Mouse (Mus musculus) ES-Bruce4 (cell line): ENCODE measurements around the gene Ext2. TPM values are rescaled to one million over a fixed set of nuclear protein-coding genes. Genes with fewer than 3 reads are reported as not detected.

Experiments
- H3K27ac ChIP-seq: 2 replicates; pipeline ENCODE4 v1.5.1; 2012; ENCODE audit warnings: low read length, inconsistent platforms; ENCODE audit not compliant: insufficient read depth
- H3K27me3 ChIP-seq: 2 replicates; pipeline ENCODE4 v1.6.1; 2012; ENCODE audit warnings: mild to moderate bottlenecking, low read length, inconsistent platforms; ENCODE audit not compliant: control insufficient read depth, poor library complexity, insufficient read depth, severe bottlenecking
- H3K36me3 ChIP-seq: 2 replicates; pipeline ENCODE4 v1.6.1; 2012; ENCODE audit warnings: inconsistent platforms, mild to moderate bottlenecking, low read length, moderate library complexity; ENCODE audit not compliant: control insufficient read depth, poor library complexity, insufficient read depth, severe bottlenecking
- H3K4me1 ChIP-seq: one replicate; pipeline ENCODE4 v1.8.1; 2011; ENCODE audit warnings: low read length; ENCODE audit not compliant: control insufficient read depth, insufficient read depth
- H3K4me3 ChIP-seq: 2 replicates; pipeline ENCODE4 v1.5.1; 2011; ENCODE audit warnings: low read depth, mild to moderate bottlenecking, low read length
- H3K9ac ChIP-seq: 2 replicates; pipeline ENCODE4 v1.6.1; 2012; ENCODE audit warnings: low read depth, mild to moderate bottlenecking, inconsistent platforms; ENCODE audit not compliant: poor library complexity, severe bottlenecking
- H3K9me3 ChIP-seq: replicated peaks from 2 replicates; pipeline ENCODE4 v1.6.1; 2012; ENCODE audit warnings: mild to moderate bottlenecking, low read length, inconsistent platforms; ENCODE audit not compliant: control insufficient read depth, poor library complexity, insufficient read depth, severe bottlenecking
- CTCF ChIP-seq: IDR thresholded peaks from one replicate; pipeline ENCODE4 v1.8.1; 2011; ENCODE audit warnings: low read depth, low read length
- EP300 ChIP-seq: IDR thresholded peaks from 2 replicates; pipeline ENCODE4 v1.6.1; 2011; ENCODE audit warnings: low read depth, low read length; ENCODE audit not compliant: insufficient read depth
- POLR2A ChIP-seq: IDR thresholded peaks from one replicate; pipeline ENCODE4 v1.8.1; 2011; ENCODE audit warnings: low read length; ENCODE audit not compliant: insufficient read depth
- polyA plus RNA-seq: library from polyadenylated mRNA; stranded (reverse); fragments of >200 nt; gene quantifications from 2 replicates; pipeline ENCODE4 v1.2.4, GENCODE M21; 2011; ENCODE audit warnings: low read depth; ENCODE audit not compliant: missing spikeins, insufficient read depth, insufficient read length

The Ext2 gene
- polyA plus RNA-seq, 1 experiment: 32.8 TPM

DNA sequence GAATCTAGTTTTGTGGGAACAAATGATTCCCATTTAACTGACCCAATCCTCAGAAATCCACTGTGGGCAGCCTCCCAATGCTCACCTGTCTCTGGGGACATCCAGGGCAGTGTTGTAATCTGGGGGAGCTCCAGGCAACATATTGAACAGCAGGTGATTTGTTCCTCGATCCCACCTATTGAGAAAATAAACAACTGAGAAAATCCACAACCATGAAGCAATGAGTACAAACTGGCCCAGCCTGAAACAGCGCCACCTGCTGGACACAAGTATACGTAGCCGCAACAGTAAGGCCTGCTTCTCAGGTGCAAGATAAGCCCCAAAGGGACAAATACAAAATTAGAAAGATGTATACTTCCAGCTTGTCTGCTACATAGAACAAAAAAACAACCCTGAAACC lies 10.6 kb downstream of the Ext2 start:
- no peaks in the 10 kb centered on the region for H3K36me3 ChIP-seq
- H3K9me3 ChIP-seq: no peaks in the 10 kb centered on the region
- H3K9ac ChIP-seq: no peak overlapping the region
- no peaks in the 10 kb centered on the region for H3K27me3 ChIP-seq
- TF ChIP-seq POLR2A (no peak), CTCF (peak; percentile 93)
- H3K4me1 ChIP-seq: no peaks in the 10 kb centered on the region
- no peak overlapping the region for H3K27ac ChIP-seq
- no peak overlapping the region for H3K4me3 ChIP-seq

GRCm38 (mm10) chr2:93809931-93810330 lies 12.4 kb downstream of the Ext2 start:
- Histone ChIP-seq H3K9ac (no peak overlapping the region), H3K4me3 (no peak overlapping the region), H3K4me1 (no peaks in the 10 kb centered on the region), H3K27me3 (no peaks in the 10 kb centered on the region), H3K27ac (no peak overlapping the region), H3K9me3 (no peaks in the 10 kb centered on the region), H3K36me3 (no peaks in the 10 kb centered on the region)
- TF ChIP-seq EP300: no peak
- TF ChIP-seq CTCF: peak; percentile 100
- TF ChIP-seq POLR2A: no peak

GRCm38 (mm10) chr2:93808071-93808470 lies 14.3 kb downstream of the Ext2 start:
- H3K36me3 ChIP-seq: no peaks in the 10 kb centered on the region
- TF ChIP-seq POLR2A (no peak), EP300 (no peak), CTCF (no peak)
- no peak overlapping the region for H3K27ac ChIP-seq
- no peak overlapping the region for H3K9ac ChIP-seq
- H3K27me3 ChIP-seq: no peaks in the 10 kb centered on the region
- no peaks in the 10 kb centered on the region for H3K4me1 ChIP-seq
- H3K9me3 ChIP-seq: no peaks in the 10 kb centered on the region
- no peak overlapping the region for H3K4me3 ChIP-seq

DNA sequence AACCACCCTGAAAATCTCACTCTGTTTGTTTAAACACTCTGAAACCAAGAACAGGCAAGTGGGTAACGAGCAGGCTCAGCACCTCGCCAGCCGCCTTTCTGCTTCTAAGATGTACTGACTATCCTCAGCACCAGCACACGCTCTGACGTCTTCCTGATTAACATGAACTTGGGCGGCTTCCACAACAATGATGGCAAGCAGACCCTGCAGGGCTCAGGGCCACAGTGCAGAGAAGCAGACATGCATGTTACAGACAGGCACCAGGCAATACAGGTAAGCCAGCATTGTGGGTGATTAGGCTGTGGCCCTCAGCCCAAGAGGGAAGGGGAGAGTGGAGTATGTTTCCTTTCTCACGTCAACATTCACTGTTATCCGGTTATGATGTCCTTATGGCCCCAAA lies 14.9 kb downstream of the Ext2 start:
- H3K9ac ChIP-seq: no peak overlapping the region
- no peak overlapping the region for H3K4me3 ChIP-seq
- TF ChIP-seq CTCF: no peak
- TF ChIP-seq POLR2A: no peak
- no peak for TF ChIP-seq EP300
- no peaks in the 10 kb centered on the region for H3K27me3 ChIP-seq
- no peaks in the 10 kb centered on the region for H3K9me3 ChIP-seq
- H3K36me3 ChIP-seq: no peaks in the 10 kb centered on the region
- no peaks in the 10 kb centered on the region for H3K4me1 ChIP-seq
- H3K27ac ChIP-seq: no peak overlapping the region

DNA sequence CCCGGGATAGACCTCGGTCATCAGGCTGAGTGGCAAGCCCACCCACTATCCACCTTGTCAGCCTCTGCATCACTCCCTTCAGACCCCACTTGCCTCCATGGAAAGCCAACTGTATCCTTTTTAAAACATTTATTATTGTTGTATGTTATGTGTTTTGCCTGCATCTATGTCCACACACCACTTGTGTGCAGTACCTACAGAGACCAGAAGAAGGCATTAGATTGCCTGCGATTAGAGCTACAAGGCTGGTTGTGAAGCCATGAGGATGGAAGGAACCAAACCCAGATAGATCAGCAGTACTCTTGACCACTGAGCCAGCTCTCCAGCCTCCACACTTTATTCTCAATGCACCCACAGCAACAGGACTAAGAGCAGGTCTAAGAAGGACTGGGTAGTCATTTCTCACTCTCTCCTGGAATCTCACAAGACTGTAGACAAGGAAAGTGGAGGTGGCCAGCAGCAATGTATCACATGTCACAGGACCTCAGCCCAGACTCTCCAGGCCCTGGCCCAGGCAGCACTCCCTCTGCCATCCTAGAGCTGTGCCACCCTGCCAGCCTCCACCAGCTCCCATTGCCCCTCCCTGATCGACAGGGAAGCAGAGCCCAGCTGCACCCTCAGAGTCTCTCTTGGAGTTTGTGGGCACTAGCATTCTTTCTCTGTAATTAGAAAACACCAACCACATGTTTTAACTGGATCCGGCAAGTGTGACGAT lies 15.7 kb downstream of the Ext2 start:
- Histone ChIP-seq H3K27me3 (no peaks in the 10 kb centered on the region), H3K9ac (no peak overlapping the region), H3K9me3 (no peaks in the 10 kb centered on the region), H3K4me1 (no peaks in the 10 kb centered on the region), H3K36me3 (peaks cover under 1% of the 10 kb centered on the region; the same call in 1 of the 2 replicates), H3K4me3 (no peak overlapping the region), H3K27ac (no peak overlapping the region)
- no peak for TF ChIP-seq POLR2A
- TF ChIP-seq CTCF: no peak
- no peak for TF ChIP-seq EP300

DNA sequence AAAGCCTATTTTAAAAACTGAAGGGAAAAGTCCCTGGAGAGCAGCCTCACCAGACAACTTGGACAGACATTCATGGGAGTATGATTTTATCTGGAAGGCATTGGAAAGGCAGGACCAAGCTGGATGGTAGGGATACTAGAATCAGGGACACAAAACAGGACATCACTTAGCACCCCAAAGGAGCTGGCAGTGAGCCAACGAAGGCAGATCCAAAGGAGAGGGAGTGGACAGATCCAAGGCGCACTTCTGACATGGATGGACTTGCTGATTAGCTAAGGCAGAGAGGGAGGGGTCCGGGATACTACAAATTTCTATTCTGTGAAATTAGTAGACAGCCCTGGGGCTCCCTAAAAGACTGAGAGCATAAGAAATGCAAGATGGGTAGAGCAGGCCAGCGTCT lies 16.8 kb downstream of the Ext2 start:
- H3K27ac ChIP-seq: no peak overlapping the region
- H3K9me3 ChIP-seq: no peaks in the 10 kb centered on the region
- H3K9ac ChIP-seq: no peak overlapping the region
- no peak overlapping the region for H3K4me3 ChIP-seq
- no peaks in the 10 kb centered on the region for H3K4me1 ChIP-seq
- H3K27me3 ChIP-seq: no peaks in the 10 kb centered on the region
- H3K36me3 ChIP-seq: peaks cover 2% of the 10 kb centered on the region; the same call in 1 of the 2 replicates
- no peak for TF ChIP-seq CTCF
- no peak for TF ChIP-seq POLR2A
- TF ChIP-seq EP300: no peak
